Mouse (Mus musculus): ENCODE measurements at regions not wholly inside any gene's neighbourhood (a gene's known extent, or its start where the extent isn't known, plus 50 kb on each side); places are given as distances from the start of the nearest gene placed in this dataset.

GRCm38 (mm10) chr16:68428541-68428940 lies 807.8 kb upstream of the Cadm2 start:
- DNase-seq (ENCODE audit: low spot score): no peak

DNA sequence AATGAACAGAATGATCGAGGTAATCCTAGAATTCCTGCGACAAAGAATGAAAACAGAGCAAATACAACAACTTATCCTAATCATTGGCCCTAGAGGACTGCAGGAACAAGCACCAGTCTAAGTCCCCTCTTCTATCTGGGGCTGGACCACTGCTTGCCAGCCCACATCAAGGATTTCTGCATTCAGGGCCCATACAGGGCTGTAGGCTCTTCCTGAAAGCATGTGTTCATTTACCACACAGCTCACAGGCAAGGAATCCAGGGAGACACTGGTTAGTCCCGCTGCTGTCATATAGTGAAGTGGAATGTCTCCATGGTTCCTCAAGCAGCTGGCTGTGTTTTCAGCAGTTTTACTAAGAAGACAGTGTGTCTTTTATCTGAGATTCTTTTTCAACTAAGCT lies 806.8 kb upstream of the Cadm2 start:
- DNase-seq (ENCODE audit: low spot score): no peak

- DNase-seq (ENCODE audit: low spot score): no peak
Measured at GRCm38 (mm10) chr16:68425276-68425675, 804.6 kb upstream of the Cadm2 start.

DNA sequence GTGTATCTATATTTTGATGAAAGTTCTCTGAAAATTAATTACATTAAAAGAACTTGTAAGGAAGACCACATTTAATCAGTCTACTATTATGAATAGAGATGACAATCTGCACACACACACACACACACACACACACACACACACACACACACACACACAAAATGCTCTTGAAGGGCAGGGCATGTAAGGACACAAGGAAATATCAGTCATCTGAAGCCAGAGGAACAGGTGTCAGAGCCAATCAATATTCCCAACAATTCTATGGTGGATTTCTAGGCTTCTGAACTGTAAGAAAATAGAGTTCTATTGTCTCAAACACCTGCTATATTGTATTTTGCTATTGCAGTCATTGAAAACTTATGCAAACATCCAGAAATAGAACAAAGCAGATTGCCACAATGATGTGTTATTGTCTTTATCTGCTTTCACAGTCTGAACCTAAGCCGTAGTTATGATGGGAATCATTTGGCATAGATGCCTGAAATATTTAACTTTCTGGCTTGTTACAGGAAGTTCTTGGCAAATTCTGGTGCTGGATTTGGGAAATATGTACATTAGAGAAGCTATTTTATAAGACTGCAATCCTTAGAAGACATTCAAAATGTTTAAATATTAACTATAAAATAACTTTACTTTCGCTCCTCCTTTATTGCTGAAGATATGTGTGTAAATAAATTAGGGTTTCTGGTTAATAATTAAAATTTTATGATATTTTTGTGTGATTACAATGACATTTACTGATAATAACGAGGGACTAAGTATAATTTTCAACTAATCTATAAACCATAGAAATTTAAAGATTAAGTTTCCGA lies 781.4 kb upstream of the Cadm2 start:
- peak; percentile 7 for DNase-seq (ENCODE audit: low spot score)

- DNase-seq (ENCODE audit: low spot score): no peak
Measured at GRCm38 (mm10) chr16:68400591-68400990, 779.9 kb upstream of the Cadm2 start.

GRCm38 (mm10) chr16:68351088-68351487 lies 730.4 kb upstream of the Cadm2 start:
- DNase-seq (ENCODE audit: low spot score): no peak

DNA sequence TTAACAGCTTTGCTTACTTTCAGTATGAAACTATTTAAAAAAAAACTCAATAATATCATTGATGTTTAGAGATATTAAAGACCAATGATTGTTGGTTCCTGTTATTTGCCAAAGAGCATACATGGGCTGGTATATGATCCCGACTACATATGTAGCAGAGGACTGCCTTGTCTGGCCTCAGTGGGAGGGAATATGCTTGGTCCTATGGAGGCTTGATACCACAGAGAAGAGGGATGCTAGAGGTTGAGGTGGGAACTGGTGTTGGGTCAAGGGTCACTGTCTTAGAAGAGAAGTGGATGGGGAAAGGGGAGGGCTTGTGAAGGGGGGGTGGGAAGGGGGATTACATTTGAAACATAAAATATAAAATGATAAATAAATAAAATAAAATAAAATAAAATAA lies 718.3 kb upstream of the Cadm2 start:
- DNase-seq (ENCODE audit: low spot score): no peak
